Mouse (Mus musculus): ENCODE data around the gene Mpped1. TPM values are rescaled to one million over a fixed set of nuclear protein-coding genes. Genes with fewer than 3 reads are reported as not detected.

Gene Mpped1
- polyA plus RNA-seq, 1 experiment from 2014 or later: 0.48 TPM

DNA sequence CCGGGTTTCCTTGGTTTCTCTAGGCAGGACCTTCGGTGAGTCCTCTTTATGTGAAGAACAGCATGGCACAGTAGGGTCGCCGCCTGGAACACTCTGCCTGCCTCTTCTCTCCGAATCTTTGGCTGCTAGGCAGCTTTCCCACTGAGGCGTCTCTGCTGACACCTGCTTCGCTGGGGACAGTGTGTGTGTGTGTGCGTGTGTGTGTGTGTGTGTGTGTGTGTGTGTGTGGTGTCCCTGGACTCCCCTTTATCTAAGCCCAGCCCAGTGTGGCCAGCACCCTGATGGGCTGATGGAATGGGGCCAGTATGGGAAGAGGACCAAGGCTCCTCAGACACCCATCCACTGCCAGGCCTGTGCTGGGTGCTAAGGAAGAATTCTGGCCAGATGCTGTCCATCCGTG, 9.8 kb downstream of the Mpped1 start:
- DNase-seq (ENCODE audit: low spot score): no peak

DNA sequence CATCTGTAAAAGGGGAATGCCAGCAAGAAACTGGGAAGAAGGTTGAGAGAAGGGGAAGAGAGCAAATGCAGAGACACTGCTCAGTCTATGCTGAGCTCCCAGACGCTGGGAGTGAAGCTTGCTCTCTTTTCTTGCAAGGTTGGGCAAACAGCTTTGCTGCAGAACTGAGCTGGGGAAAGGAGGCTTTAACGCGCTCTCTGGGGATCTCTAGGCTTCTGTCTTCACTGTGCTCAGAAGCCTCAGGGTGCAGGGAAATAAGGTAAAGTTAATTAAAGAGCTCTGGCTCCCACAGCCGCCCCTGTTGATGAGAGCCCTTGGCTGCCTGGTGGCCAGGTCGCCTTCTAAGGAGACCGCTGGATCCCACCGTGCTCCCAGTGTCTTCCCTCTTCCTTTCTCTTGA, 17.7 kb downstream of the Mpped1 start:
- DNase-seq (ENCODE audit: low spot score): no peak

DNA sequence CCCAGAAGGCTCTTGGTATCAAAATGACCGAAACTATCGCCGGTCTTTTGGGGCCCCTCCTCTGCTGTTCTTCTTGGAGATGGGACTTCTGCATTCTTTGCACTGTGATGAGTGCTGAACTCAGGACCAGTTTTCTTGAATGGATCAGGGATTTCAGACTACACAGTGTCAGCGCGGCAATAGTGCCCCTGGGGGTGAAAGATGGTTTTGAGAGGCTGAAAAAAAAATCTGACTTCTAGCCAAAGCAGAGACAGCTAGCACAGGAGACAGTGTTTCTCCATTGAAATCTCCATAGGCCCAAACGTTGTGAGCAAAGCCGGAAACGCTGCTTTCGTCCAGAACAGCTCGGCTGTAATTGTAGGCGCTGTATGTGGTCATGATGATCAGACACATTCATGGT, 19.7 kb downstream of the Mpped1 start:
- DNase-seq (ENCODE audit: low spot score): no peak

DNA sequence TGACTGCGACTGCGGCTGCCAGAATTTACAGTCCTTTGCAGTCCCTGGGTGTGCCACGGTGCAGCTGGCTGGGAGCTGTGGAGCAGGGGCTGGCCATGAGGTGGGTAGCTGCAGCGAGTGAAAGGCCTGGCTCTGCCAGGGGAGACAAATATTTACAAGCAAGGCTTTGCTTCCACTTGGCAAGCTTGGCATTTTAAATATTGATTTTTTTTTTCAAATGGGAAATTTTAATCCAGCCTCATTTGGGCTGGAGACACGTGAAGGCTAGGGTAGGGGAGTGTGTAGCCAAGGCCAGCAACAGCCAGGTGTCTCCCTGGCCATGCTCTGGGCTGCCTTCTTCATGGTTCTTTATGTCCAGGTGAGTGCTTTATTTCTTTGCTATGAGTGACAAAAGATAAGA, 21.7 kb downstream of the Mpped1 start:
- DNase-seq (ENCODE audit: low spot score): no peak

DNA sequence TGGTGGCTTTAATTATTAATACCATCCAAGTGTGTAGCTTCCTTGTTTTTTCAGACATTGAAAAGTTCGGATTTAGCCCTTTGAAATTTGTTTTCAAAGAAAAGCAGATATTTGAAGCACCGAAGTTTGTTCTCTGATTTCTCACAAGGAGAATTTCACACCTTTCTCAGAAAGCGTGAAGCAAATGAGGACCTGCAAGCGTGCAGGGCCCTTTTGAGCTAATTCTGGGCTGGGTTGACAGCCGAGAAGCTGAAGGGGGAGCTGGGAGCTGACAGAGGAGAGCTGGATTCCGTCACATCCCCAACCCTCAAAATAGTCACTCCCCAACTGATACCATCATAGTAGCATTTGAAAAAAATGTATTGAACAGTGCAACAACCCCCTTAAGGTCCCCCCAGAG, 34.8 kb downstream of the Mpped1 start:
- DNase-seq (ENCODE audit: low spot score): no peak

DNA sequence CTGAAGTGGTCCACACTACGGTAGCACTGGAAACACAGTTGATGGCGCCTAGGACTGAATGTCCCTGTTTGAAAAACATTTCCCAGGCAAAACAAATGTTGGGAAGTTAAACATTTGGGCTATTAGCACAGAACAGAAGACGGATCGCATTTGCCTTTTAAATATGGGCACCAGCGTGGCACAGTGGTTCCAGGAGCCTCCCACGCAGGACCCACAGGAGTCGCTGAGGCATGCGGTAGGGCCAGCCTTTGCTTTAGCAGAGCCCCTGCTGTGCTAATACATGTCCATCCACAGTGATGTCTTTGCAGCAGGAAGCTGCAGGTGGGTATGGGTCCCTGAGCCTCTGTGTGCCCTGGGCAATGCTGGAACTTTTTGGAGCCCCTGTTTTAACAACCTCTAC, 48.7 kb downstream of the Mpped1 start:
- DNase-seq (ENCODE audit: low spot score): no peak

DNA sequence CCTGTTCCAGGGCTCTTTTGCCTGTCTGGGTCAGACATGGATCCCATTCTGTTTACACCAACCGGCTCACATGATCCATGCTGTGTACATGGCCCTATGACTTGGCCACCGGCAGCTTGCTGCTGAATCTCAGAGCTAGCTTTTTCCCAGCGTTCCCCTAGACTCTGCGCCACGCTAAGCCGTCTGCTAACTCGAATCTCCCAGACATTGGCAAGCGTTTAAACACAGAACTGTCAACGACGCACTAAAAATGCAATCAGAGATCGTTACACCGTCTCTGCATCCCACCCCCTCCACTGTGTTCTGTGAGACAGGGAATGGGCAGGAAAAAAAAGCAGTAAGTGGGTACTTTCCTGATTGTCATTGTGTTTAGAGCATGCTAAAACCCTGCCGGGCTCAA, 50.0 kb downstream of the Mpped1 start:
- no peak for DNase-seq (ENCODE audit: low spot score)

DNA sequence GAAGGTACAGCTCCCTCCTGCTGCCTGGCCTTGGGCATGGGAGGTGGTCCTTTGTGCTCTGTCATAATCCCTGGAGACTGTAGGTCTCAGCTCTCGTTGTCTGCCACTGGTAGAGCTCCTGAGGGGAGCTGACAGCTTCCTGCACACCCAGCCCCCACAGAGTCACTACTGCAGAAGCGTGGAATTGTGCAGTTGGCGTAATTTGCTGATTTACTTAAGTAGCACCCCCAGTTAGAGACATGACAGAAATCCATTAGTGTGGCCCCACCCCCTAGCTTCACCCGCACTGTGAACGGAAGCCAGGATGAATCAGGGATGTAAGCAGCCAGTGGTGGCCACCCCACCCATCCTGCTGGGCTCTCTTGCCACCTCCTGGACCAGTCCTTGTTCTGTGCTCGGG, 53.0 kb downstream of the Mpped1 start:
- no peak for DNase-seq (ENCODE audit: low spot score)

DNA sequence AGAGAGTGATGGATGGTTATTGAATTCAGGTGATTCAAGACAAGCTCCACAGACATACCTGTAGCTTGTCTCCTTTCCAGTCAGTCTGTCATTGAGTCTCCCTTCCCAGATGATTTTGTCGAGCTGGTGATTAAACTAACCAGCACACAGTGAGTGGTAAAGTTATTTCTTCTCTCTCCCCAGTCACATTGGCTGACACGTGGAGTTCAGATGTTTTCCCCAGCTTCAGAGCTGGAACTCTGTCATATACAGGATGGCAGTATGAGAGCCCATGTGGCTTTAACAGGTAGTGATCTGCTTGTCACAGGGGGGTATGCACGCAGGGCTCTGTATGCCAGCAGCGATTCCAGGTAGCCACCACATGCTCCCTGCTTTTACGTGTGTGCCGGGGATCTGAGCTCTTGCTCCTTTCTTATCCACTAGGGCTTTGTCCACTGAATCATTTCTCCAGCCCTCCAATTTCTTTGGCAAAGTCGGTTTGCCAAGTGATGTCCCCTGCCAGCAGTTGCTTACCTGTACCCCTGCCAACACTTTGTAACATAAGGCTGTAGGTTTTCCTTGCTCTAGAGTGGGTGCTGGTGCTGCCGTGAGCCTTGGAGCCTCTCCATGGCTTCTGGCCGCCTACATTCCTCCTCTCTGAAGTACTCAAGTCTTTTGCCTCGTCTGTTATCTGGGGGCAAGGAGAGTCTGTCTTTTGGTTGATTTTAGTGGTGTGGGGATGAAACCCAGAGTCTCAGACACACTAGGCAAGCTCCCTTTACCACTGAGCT, 61.9 kb downstream of the Mpped1 start:
- DNase-seq (ENCODE audit: low spot score): no peak

DNA sequence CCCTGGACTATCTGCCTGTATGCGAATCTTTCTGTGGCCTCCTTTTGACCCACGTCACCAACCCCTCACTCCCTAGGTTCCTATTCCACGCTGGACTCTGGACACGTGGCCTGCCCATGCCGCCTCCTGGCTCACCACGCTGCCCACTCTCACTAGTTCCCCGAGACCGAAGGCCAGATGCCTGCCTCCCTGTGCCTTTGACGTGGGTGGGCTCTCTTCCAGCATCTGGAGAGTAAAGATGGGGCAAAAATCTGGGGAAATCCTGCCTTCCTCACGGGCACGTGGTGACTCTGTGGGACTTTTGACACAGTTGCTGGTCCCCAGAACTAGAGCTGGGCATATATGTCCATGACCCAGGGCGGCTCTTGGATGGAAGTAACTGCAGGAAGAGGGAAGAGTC, 63.2 kb downstream of the Mpped1 start:
- DNase-seq (ENCODE audit: low spot score): no peak

DNA sequence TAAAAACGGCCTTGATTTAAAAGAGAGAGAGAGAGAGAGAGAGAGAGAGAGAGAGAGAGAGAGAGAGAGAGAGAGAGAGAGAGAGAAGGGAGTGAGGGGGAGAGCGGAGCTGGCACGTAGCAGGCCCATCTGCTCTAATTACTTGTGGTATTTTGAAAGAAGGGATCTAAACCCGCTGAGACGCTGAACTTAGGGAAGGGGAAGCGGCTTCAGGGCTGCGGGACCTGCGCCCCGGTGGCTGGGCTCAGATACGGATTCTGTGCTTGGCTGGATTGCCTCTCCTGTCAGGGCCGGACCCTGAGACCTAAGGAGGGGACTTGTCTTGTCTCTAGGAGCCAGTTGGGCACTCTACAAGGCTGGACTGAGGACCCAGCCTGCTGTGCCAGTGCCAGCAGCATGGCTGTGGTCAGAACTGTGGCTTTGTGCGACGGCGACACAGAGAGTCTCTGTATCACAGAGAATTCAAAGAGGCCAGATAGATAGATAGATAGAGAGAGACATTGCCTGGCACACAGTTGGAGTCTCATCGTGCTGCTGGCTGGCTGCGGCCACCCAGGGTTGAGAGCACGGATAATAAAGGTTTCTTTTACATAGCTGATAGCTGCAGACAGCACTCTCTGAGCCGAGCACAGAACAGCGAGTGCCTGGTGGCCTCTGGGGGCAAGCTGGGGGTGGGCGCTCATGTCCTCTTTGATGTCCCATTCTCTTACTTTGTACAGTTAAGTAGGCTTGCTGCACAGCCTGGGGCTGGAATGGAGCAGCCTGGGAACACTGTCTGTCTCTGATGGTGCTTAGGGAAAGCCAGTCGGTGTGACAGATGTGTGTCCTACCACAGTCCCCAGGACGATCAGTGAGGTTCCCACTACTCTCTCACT, 63.9 kb downstream of the Mpped1 start:
- DNase-seq (ENCODE audit: low spot score): no peak

DNA sequence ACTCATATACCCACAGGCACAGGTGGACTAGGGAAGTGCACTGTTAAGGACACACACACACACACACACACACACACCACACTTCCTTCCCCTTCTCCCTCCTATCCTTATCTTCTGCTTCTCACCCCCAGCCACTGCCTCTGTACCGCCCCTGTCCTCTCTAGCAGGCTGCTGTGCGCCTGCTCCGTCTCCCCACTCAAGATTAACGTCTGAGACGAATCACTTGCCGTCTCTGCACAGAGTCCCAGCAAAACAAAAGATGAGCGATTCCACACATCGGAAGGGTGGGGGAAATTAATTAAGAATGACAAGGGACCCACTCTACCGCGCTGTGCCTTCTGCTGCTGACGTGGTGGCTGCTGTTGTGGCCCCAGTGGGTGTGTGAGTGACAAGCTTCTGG, 66.5 kb downstream of the Mpped1 start:
- no peak for DNase-seq (ENCODE audit: low spot score)

DNA sequence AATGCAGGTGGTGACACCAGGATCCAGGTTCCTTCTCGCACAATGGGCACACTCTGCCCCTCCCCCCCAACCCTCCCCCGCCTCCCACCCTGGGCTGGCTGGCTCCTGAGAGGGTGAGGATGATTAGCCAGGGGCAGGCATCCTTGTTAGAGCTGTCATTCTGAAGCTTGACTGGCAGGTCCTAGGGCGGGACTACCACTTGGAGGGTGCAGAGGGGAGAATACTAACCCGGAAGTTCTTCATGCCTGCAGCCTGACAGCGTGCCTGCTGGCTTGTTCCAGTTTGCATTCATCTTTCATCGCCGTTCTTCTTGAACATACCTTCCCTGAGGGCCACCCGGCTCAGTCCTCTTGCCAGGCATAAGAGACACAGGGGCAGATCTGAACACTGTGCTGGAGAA, 67.3 kb downstream of the Mpped1 start:
- no peak for DNase-seq (ENCODE audit: low spot score)

DNA sequence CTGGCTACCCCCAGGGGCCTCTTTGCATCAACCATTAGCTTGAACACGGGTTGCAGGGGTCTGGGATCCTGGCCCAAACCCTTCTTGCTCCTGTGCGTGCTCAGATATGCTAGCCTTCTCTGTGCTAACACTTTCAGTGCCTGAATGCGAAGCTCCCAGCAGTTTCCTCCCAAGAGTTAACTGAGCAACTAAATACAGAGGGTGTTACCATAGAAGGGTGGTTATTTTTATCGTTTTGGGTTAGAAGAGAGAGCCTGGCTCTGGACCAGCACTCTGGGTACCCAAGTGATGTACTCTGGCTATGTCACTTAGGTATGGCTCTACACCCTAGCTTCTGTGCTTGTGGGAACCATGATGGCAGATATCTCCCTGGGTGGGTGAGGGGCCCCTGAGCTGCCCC, 68.2 kb downstream of the Mpped1 start:
- no peak for DNase-seq (ENCODE audit: low spot score)

DNA sequence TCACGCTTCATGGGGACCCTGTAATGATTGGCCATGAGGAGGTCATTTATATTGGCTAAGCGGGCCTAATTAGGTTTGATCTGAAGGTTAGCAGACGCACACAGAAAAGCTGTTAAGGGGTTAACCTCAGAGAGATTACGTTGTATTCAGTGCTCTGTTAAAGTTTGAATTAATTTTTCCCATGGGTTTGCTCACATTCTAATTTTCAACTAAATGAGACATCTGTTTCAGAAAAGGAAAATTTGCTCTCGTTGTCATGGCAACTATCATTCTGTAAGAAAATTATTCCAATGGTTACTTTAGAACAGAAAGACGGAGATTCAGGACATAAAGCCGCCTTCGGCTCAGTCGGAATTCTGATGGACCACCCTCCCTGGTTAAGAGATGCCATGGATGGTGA, 68.9 kb downstream of the Mpped1 start:
- DNase-seq (ENCODE audit: low spot score): no peak

DNA sequence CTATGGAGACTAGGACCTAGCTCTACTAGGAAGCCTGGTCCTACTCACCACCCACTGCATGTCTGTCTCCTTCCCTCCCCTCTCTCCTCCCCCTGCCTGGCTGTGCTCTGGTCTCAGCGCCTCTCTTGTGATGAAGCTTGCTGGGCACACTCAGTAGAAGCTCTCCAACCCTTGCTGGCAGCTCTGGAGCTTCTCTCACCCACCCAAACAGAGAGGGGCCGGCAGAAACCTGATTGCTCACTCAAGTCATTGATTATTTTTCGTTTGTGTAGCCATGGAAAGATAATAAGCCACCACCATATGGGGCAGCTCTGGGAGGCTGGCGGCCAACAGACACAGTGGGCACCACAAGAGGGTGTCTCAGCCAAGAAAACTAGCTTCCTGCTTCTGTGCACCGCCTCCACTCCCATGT, 74.1 kb downstream of the Mpped1 start:
- no peak for DNase-seq (ENCODE audit: low spot score)

DNA sequence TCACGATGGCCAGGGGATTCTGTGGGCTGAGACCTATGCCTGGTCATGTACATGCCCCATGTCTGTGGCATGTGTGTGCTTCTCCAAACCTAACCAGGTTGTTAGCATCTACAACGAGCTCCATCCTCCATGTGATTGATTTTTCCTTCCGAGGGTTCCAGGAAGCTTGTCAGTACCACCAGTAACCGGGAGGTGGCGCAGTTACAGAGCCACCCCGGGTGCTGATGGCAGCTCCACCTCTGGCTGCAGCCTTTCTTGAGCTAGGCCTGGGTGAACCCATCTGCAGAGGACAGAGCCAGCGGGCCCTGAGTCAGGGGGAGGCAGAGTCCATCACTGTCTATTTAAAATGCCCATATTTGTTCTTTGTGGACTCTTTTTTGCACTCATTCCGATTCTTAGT, 77.9 kb downstream of the Mpped1 start:
- peak; percentile 21 for DNase-seq (ENCODE audit: low spot score)

DNA sequence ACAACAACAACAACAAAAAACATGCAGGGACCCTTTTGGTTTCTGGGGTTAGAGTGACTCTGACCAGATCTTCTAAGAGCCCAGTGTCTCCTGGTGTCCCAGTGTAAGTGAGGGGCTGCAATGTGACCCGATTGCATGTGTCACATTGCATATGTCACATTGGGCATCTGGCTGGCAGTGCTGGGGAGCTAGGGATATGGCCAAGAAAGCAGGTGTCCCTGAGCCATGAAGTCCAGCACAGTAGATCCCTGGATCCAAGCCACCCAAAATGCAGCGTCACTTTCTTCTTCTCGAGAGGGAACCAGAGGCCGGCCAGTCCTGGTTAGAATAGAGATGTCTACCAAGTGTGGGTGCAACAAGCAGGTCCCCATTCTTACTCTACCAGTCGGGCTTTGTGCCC, 86.4 kb downstream of the Mpped1 start:
- DNase-seq (ENCODE audit: low spot score): no peak

DNA sequence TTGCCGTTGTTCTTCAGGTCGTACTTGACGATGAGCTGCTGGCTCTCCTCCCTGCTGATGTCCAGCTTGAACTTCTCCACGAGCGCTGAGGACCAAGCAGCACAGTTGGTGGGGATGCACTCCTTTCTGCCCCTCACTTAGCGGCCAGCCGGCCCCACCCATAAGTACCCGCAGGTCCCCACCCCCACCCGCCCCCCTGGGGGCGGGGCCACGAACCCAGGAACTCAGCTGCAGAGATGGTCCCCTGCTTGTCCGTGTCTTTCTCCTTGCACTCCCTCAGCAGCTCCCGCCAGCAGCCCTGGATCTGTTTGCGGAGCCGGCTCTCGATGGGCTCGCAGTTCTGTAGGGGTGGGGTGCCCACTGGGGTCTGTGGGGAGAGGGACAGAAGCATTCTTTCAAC, 91.7 kb downstream of the Mpped1 start:
- DNase-seq (ENCODE audit: low spot score): no peak

DNA sequence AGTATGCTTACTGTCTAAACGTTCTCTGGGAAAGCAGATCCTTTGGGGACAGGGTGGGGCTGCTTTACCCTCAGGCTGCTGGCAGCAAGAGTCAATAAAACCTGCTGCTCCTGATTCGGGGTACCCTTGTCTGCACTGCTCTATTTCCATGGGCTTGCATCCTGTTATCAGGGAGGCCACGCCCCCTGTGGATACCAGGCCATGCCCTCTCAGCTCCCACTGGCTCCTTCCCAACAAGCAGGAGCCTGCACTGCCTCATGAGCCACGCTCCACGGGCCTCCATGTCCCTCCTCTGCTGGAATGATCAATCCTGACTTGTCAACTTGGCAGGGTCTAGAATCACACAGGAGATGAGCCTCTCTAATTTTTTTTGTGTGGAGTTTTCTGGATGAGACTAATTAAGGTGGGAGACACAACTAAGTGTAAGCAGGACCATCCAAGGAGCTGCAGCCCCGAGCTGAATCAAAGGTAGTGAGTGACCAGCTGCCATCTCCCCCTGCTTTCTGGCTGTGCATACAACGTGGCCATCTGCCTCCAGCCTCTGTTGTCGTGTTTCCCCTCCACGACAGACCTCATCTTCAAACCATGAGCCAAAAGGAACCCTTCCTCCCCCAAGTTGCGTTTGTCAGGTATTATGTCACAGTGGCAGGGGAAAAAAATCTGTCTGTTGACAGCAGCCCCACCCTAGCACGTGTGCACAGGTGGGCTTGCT, 98.0 kb downstream of the Mpped1 start:
- DNase-seq (ENCODE audit: low spot score): no peak

DNA sequence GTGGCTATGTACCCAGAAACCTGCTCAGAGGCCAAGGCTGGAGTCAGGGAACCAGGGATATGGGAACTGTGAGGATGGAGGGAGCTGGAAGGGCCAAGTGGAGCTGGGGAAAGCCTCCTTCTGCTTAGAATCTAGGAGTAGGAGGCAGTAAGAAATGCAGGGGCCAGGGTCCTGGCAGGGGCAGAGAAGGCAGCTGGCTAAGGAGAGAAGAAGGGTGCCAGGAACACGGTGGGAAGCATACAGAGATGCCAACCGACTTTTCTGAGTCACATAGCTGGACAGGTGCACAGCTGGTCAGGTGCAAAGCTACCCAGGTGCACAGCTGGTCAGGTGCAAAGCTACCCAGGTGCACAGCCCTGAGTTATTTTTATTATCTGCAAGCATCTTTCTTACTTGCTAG, 98.6 kb downstream of the Mpped1 start:
- DNase-seq (ENCODE audit: low spot score): no peak

DNA sequence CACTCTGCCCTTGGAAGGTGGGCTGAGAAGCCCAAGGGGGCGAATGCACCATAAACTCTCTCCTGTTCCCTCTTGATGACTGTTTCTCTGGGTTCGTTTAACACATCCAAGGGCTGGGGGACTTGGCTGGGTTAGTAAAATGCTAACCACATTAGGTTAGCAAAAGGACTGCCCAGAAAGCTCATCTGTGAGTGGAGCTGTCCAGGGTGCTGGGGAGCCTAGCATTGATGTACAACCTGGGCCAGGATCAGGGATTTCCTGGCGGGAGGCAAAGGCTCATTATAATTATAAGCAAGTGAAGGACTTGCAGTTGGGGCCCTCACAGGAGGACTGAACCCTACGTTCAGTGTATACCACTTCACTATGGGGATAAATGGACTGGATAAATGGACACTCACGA, 100.6 kb downstream of the Mpped1 start:
- DNase-seq (ENCODE audit: low spot score): no peak
